Mouse (Mus musculus) heart, embryonic 10.5 days (tissue): ENCODE data around the gene Atxn7l2. TPM values are rescaled to one million over a fixed set of nuclear protein-coding genes. Genes with fewer than 3 reads are reported as not detected.
A peak's percentile ranks its signal among the peaks of the same experiment; 100 is the strongest.

Source experiments
- DNase-seq: peaks from one replicate; pipeline ENCODE4 v3.0.0-alpha.2; 2017; ENCODE audit warnings: low spot score
- H3K27ac ChIP-seq: fragments of 300-500 bp; sonication (generic); 2 replicates; pipeline ENCODE4 v1.5.1; 2016; ENCODE audit warnings: mild to moderate bottlenecking
- H3K27me3 ChIP-seq: fragments of 300-500 bp; sonication (generic); 2 replicates; pipeline ENCODE4 v1.6.1; 2016; ENCODE audit warnings: mild to moderate bottlenecking; ENCODE audit not compliant: poor library complexity, insufficient read depth, severe bottlenecking
- H3K36me3 ChIP-seq: fragments of 300-500 bp; sonication (generic); 2 replicates; pipeline ENCODE4 v1.6.1; 2016; ENCODE audit warnings: mild to moderate bottlenecking, moderate library complexity
- H3K4me1 ChIP-seq: fragments of 300-500 bp; sonication (generic); 2 replicates; pipeline ENCODE4 v1.6.1; 2016; ENCODE audit warnings: mild to moderate bottlenecking
- H3K4me3 ChIP-seq: fragments of 300-500 bp; sonication (generic); 2 replicates; pipeline ENCODE4 v1.5.1; 2016; ENCODE audit warnings: mild to moderate bottlenecking, moderate library complexity
- H3K9me3 ChIP-seq: fragments of 300-500 bp; sonication (generic); 2 replicates; pipeline ENCODE4 v1.6.1; 2016; ENCODE audit warnings: mild to moderate bottlenecking, moderate library complexity
- WGBS: fragments of 180-500 bp; shearing (Covaris S2); methylation state at CpG from one replicate; pipeline ENCODE4 v1.1.7; 2016; 5-methylcytosine and 5-hydroxymethylcytosine counted together
- polyA plus RNA-seq: library from polyadenylated mRNA; unstranded; fragments of >200 nt; fragmentation: Nextera tagmentation; extraction: Ambion mirVana; gene quantifications from 2 replicates; pipeline ENCODE4 v1.2.1, GENCODE M21; 2016

Atxn7l2 gene
- polyA plus RNA-seq, 1 experiment from 2014 or later, result 11.7 TPM

- 2% methylated on average over 16 of the region's 16 CpGs for WGBS
Observed at GRCm38 (mm10) chr3:108185460-108186097, 25.2 kb downstream of the Atxn7l2 start.

GRCm38 (mm10) chr3:108184742-108185141 is 26.0 kb downstream of the Atxn7l2 start:
- H3K27me3 ChIP-seq, result peaks cover 52% of the 10 kb centered on the region
- H3K4me3 ChIP-seq, result no peak overlapping the region
- peaks cover 14% of the 10 kb centered on the region for H3K4me1 ChIP-seq
- 64% methylated on average over 3 of the region's 3 CpGs for WGBS
- H3K36me3 ChIP-seq, result no peaks in the 10 kb centered on the region
- H3K27ac ChIP-seq, result no peak overlapping the region
- no peak for DNase-seq
- H3K9me3 ChIP-seq, result no peaks in the 10 kb centered on the region

More at GRCm38 (mm10) chr3:108185460-108186097, 25.2 kb downstream of the Atxn7l2 start:
- Histone ChIP-seq H3K9me3 (no peaks in the 10 kb centered on the region), H3K4me1 (peaks cover 21% of the 10 kb centered on the region), H3K27me3 (peaks cover 53% of the 10 kb centered on the region), H3K36me3 (no peaks in the 10 kb centered on the region), H3K4me3 (peak overlapping the region; percentile 92), H3K27ac (peak overlapping the region; percentile 85; the same call in 1 of the 2 replicates)
- DNase-seq, result no peak

GRCm38 (mm10) chr3:108180514-108180913 is 30.2 kb downstream of the Atxn7l2 start:
- Histone ChIP-seq H3K9me3 (no peaks in the 10 kb centered on the region), H3K4me1 (peaks cover 3% of the 10 kb centered on the region; the same call in 1 of the 2 replicates), H3K27ac (no peak overlapping the region), H3K4me3 (no peak overlapping the region), H3K27me3 (peaks cover 22% of the 10 kb centered on the region; the same call in 1 of the 2 replicates), H3K36me3 (no peaks in the 10 kb centered on the region)
- WGBS, result 55% methylated on average over 2 of the region's 2 CpGs
- no peak for DNase-seq

- no peaks in the 10 kb centered on the region for H3K9me3 ChIP-seq
- H3K27me3 ChIP-seq, result peaks cover 10% of the 10 kb centered on the region; the same call in 1 of the 2 replicates
- H3K4me3 ChIP-seq, result no peak overlapping the region
- no peaks in the 10 kb centered on the region for H3K36me3 ChIP-seq
- H3K4me1 ChIP-seq, result peaks cover 14% of the 10 kb centered on the region
- no peak overlapping the region for H3K27ac ChIP-seq
- no peak for DNase-seq
- WGBS, result 84% methylated on average over 7 of the region's 7 CpGs
Observed at GRCm38 (mm10) chr3:108178756-108179715, 31.7 kb downstream of the Atxn7l2 start.

GRCm38 (mm10) chr3:108174672-108175531 is 35.8 kb downstream of the Atxn7l2 start:
- Histone ChIP-seq H3K9me3 (no peaks in the 10 kb centered on the region), H3K27me3 (peaks cover 5% of the 10 kb centered on the region; the same call in 1 of the 2 replicates), H3K4me1 (peaks cover 14% of the 10 kb centered on the region), H3K27ac (peak overlapping the region; percentile 70), H3K36me3 (no peaks in the 10 kb centered on the region), H3K4me3 (peak overlapping the region; percentile 31; the same call in 1 of the 2 replicates)
- DNase-seq, result no peak
- WGBS, result 25% methylated on average over 14 of the region's 14 CpGs

- DNase-seq, result no peak
Observed at GRCm38 (mm10) chr3:108169199-108169598, 41.5 kb downstream of the Atxn7l2 start.

GRCm38 (mm10) chr3:108167499-108167898 is 43.2 kb downstream of the Atxn7l2 start:
- Histone ChIP-seq H3K4me3 (no peak overlapping the region), H3K9me3 (no peaks in the 10 kb centered on the region), H3K36me3 (no peaks in the 10 kb centered on the region), H3K4me1 (peaks cover 41% of the 10 kb centered on the region), H3K27me3 (peaks cover 19% of the 10 kb centered on the region; the same call in 1 of the 2 replicates), H3K27ac (no peak overlapping the region)
- 52% methylated on average over 14 of the region's 14 CpGs for WGBS
- no peak for DNase-seq

More at GRCm38 (mm10) chr3:108169199-108169598, 41.5 kb downstream of the Atxn7l2 start:
- Histone ChIP-seq H3K4me1 (peaks cover 41% of the 10 kb centered on the region), H3K9me3 (no peaks in the 10 kb centered on the region), H3K27ac (no peak overlapping the region), H3K4me3 (no peak overlapping the region), H3K36me3 (no peaks in the 10 kb centered on the region), H3K27me3 (peaks cover 19% of the 10 kb centered on the region; the same call in 1 of the 2 replicates)
- 40% methylated on average over 3 of the region's 3 CpGs for WGBS

- H3K4me3 ChIP-seq, result no peak overlapping the region
- 26% methylated on average over 10 of the region's 11 CpGs for WGBS
- no peaks in the 10 kb centered on the region for H3K9me3 ChIP-seq
- H3K27ac ChIP-seq, result peak overlapping the region; percentile 32; the same call in 1 of the 2 replicates
- peak; percentile 69 for DNase-seq
- peaks cover 19% of the 10 kb centered on the region; the same call in 1 of the 2 replicates for H3K27me3 ChIP-seq
- peaks cover 41% of the 10 kb centered on the region for H3K4me1 ChIP-seq
- no peaks in the 10 kb centered on the region for H3K36me3 ChIP-seq
Observed at GRCm38 (mm10) chr3:108166486-108167211, 44.1 kb downstream of the Atxn7l2 start.

GRCm38 (mm10) chr3:108165532-108166315 is 45.0 kb downstream of the Atxn7l2 start:
- H3K4me3 ChIP-seq, result no peak overlapping the region
- WGBS, result 50% methylated on average over 10 of the region's 10 CpGs
- peak; percentile 68 for DNase-seq
- H3K27me3 ChIP-seq, result peaks cover 19% of the 10 kb centered on the region; the same call in 1 of the 2 replicates
- peaks cover 41% of the 10 kb centered on the region for H3K4me1 ChIP-seq
- no peaks in the 10 kb centered on the region for H3K9me3 ChIP-seq
- no peaks in the 10 kb centered on the region for H3K36me3 ChIP-seq
- peak overlapping the region; percentile 45; the same call in 1 of the 2 replicates for H3K27ac ChIP-seq

GRCm38 (mm10) chr3:108164807-108165206 is 45.9 kb downstream of the Atxn7l2 start:
- 26% methylated on average over 9 of the region's 9 CpGs for WGBS
- Histone ChIP-seq H3K9me3 (no peaks in the 10 kb centered on the region), H3K36me3 (no peaks in the 10 kb centered on the region), H3K27ac (no peak overlapping the region), H3K4me3 (peak overlapping the region; percentile 6; the same call in 1 of the 2 replicates), H3K27me3 (peaks cover 19% of the 10 kb centered on the region; the same call in 1 of the 2 replicates), H3K4me1 (peaks cover 41% of the 10 kb centered on the region)
- peak; percentile 91 for DNase-seq

- WGBS, result 60% methylated on average over 5 of the region's 5 CpGs
- Histone ChIP-seq H3K36me3 (no peaks in the 10 kb centered on the region), H3K9me3 (no peaks in the 10 kb centered on the region), H3K4me1 (peaks cover 44% of the 10 kb centered on the region), H3K27ac (no peak overlapping the region), H3K27me3 (peaks cover 19% of the 10 kb centered on the region; the same call in 1 of the 2 replicates), H3K4me3 (no peak overlapping the region)
- peak; percentile 66 for DNase-seq
Observed at GRCm38 (mm10) chr3:108164091-108164490, 46.6 kb downstream of the Atxn7l2 start.
